Mouse (Mus musculus) MEL (cell line): Measurements from ENCODE around the gene Neurod2. TPM values are rescaled to one million over a fixed set of nuclear protein-coding genes. Genes with fewer than 3 reads are reported as not detected.

Experiments
- DNase-seq: peaks from one replicate; pipeline ENCODE4 v3.0.0; 2011; ENCODE audit warnings: low read depth, low spot score
- H3K27ac ChIP-seq: 2 replicates; pipeline ENCODE4 v1.5.1; 2012; ENCODE audit warnings: low read depth, mild to moderate bottlenecking, control low read depth, low read length, moderate library complexity; ENCODE audit not compliant: control insufficient read depth
- H3K27me3 ChIP-seq, 2 experiments: fragments of 150-350 bp in 1 of 2; sonication (generic) in 1 of 2; 2 replicates each; pipeline ENCODE4 v1.6.1; 2012; ENCODE audit warnings: low read length in 2 of 2, mild to moderate bottlenecking in 2 of 2, improper control_type of control experiment in 1 of 2, moderate library complexity in 1 of 2; ENCODE audit not compliant: insufficient read depth in 2 of 2, control insufficient read depth in 1 of 2
- H3K36me3 ChIP-seq, 2 experiments: 2 replicates each; pipeline ENCODE4 v1.6.1; 2012 to 2014; ENCODE audit warnings: low read length in 2 of 2, improper control_type of control experiment in 1 of 2, inconsistent platforms in 1 of 2, mild to moderate bottlenecking in 1 of 2; ENCODE audit not compliant: insufficient read depth in 2 of 2, control insufficient read depth in 1 of 2
- H3K4me1 ChIP-seq, 2 experiments: fragments of 150-350 bp in 1 of 2; sonication (generic) in 1 of 2; 2 replicates each; pipeline ENCODE4 v1.6.1; 2012; ENCODE audit warnings: low read length in 2 of 2, improper control_type of control experiment in 1 of 2, mild to moderate bottlenecking in 1 of 2; ENCODE audit not compliant: insufficient read depth in 2 of 2, control insufficient read depth in 1 of 2
- H3K4me3 ChIP-seq, 2 experiments: fragments of 150-350 bp in 1 of 2; sonication (generic) in 1 of 2; 2 replicates each; pipeline ENCODE4 v1.5.1; 2012; ENCODE audit warnings: low read depth in 2 of 2, low read length in 2 of 2, mild to moderate bottlenecking in 2 of 2, moderate library complexity in 2 of 2, control low read depth in 1 of 2, improper control_type of control experiment in 1 of 2; ENCODE audit not compliant: control insufficient read depth in 1 of 2, insufficient read depth in 1 of 2
- H3K79me2 ChIP-seq: 2 replicates; pipeline ENCODE4 v1.6.1; 2012; ENCODE audit warnings: mild to moderate bottlenecking, low read length, moderate library complexity; ENCODE audit not compliant: control insufficient read depth, poor library complexity, insufficient read depth
- H3K9ac ChIP-seq: 2 replicates; pipeline ENCODE4 v1.6.1; 2012; ENCODE audit warnings: low read depth, mild to moderate bottlenecking, control low read depth, low read length, moderate library complexity; ENCODE audit not compliant: control insufficient read depth, poor library complexity, severe bottlenecking
- H3K9me3 ChIP-seq: fragments of 150-350 bp; sonication (generic); replicated peaks from 2 replicates; pipeline ENCODE4 v1.6.1; 2012; ENCODE audit warnings: mild to moderate bottlenecking, low read length, improper control_type of control experiment, moderate library complexity; ENCODE audit not compliant: insufficient read depth
- BHLHE40 ChIP-seq: IDR thresholded peaks from 2 replicates; pipeline ENCODE4 v1.6.1; 2012; ENCODE audit warnings: low read depth, mild to moderate bottlenecking, inconsistent platforms, low read length, improper control_type of control experiment, borderline replicate concordance
- CHD2 ChIP-seq: IDR thresholded peaks from 2 replicates; pipeline ENCODE4 v1.6.1; 2011; ENCODE audit warnings: low read length, improper control_type of control experiment
- CTCF ChIP-seq, 3 experiments: IDR thresholded peaks in 2 of 3; conservative IDR thresholded peaks in 1 of 3; 2 replicates each; pipeline ENCODE4 v1.5.1; 2011 to 2012; ENCODE audit warnings: low read length in 3 of 3, low read depth in 2 of 3, mild to moderate bottlenecking in 2 of 3, improper control_type of control experiment in 1 of 3, inconsistent platforms in 1 of 3, mixed read lengths in 1 of 3, moderate library complexity in 1 of 3; ENCODE audit not compliant: control insufficient read depth in 1 of 3, insufficient read depth in 1 of 3, poor library complexity in 1 of 3, severe bottlenecking in 1 of 3
- ELF1 ChIP-seq: IDR thresholded peaks from 2 replicates; pipeline ENCODE4 v1.6.1; 2014; ENCODE audit warnings: low read depth, mild to moderate bottlenecking, inconsistent platforms, low read length, improper control_type of control experiment, moderate library complexity
- EP300 ChIP-seq, 2 experiments: IDR thresholded peaks; 2 replicates each; pipeline ENCODE4 v1.6.1; 2011; ENCODE audit warnings: improper control_type of control experiment in 2 of 2, low read length in 2 of 2, low read depth in 1 of 2, mild to moderate bottlenecking in 1 of 2
- ETS1 ChIP-seq: IDR thresholded peaks from 2 replicates; pipeline ENCODE4 v1.6.1; 2012; ENCODE audit warnings: low read depth, mild to moderate bottlenecking, inconsistent platforms, low read length, improper control_type of control experiment, moderate library complexity
- MAFK ChIP-seq: IDR thresholded peaks from 2 replicates; pipeline ENCODE4 v1.6.1; 2011; ENCODE audit warnings: low read depth, mild to moderate bottlenecking, low read length, improper control_type of control experiment, borderline replicate concordance
- MXI1 ChIP-seq: IDR thresholded peaks from 2 replicates; pipeline ENCODE4 v1.6.1; 2011; ENCODE audit warnings: mild to moderate bottlenecking, low read depth, low read length, improper control_type of control experiment
- NRF1 ChIP-seq: IDR thresholded peaks from 2 replicates; pipeline ENCODE4 v1.6.1; 2014; ENCODE audit warnings: low read depth, mild to moderate bottlenecking, inconsistent platforms, low read length, improper control_type of control experiment, moderate library complexity; ENCODE audit not compliant: poor library complexity, insufficient read depth, severe bottlenecking
- POLR2A ChIP-seq, 2 experiments: IDR thresholded peaks; 2 replicates each; pipeline ENCODE4 v1.6.1; 2011 to 2012; ENCODE audit warnings: low read length in 2 of 2, mild to moderate bottlenecking in 2 of 2, control low read depth in 1 of 2, improper control_type of control experiment in 1 of 2, low read depth in 1 of 2, moderate library complexity in 1 of 2; ENCODE audit not compliant: control insufficient read depth in 1 of 2, insufficient read depth in 1 of 2, poor library complexity in 1 of 2
- POLR2AphosphoS5 ChIP-seq: IDR thresholded peaks from 2 replicates; pipeline ENCODE4 v1.6.1; 2012; ENCODE audit warnings: low read depth, borderline replicate concordance, mild to moderate bottlenecking, inconsistent platforms, low read length, moderate library complexity, mixed read lengths
- RAD21 ChIP-seq: IDR thresholded peaks from 2 replicates; pipeline ENCODE4 v1.6.1; 2011; ENCODE audit warnings: mild to moderate bottlenecking, low read depth, low read length, improper control_type of control experiment
- RCOR1 ChIP-seq: IDR thresholded peaks from 2 replicates; pipeline ENCODE4 v1.6.1; 2012; ENCODE audit warnings: low read depth, mild to moderate bottlenecking, inconsistent platforms, low read length, improper control_type of control experiment
- SIN3A ChIP-seq: IDR thresholded peaks from 2 replicates; pipeline ENCODE4 v1.6.1; 2012; ENCODE audit warnings: low read length, improper control_type of control experiment, inconsistent platforms
- SMC3 ChIP-seq: IDR thresholded peaks from 2 replicates; pipeline ENCODE4 v1.6.1; 2011; ENCODE audit warnings: low read depth, low read length, improper control_type of control experiment
- TBP ChIP-seq: IDR thresholded peaks from 2 replicates; pipeline ENCODE4 v1.8.0; 2011; ENCODE audit warnings: low read depth, low read length, improper control_type of control experiment
- UBTF ChIP-seq: IDR thresholded peaks from 2 replicates; pipeline ENCODE4 v1.6.1; 2012; ENCODE audit warnings: low read depth, mild to moderate bottlenecking, inconsistent platforms, low read length, improper control_type of control experiment, moderate library complexity, borderline replicate concordance; ENCODE audit not compliant: insufficient read depth
- USF2 ChIP-seq, 2 experiments: IDR thresholded peaks; 2 replicates each; pipeline ENCODE4 v1.6.1; 2011 to 2012; ENCODE audit warnings: improper control_type of control experiment in 2 of 2, low read length in 2 of 2, borderline replicate concordance in 1 of 2, inconsistent platforms in 1 of 2, low read depth in 1 of 2, mild to moderate bottlenecking in 1 of 2; ENCODE audit not compliant: insufficient read depth in 1 of 2
- ZC3H11A ChIP-seq: IDR thresholded peaks from 2 replicates; pipeline ENCODE4 v1.6.1; 2012; ENCODE audit warnings: low read depth, mild to moderate bottlenecking, inconsistent platforms, low read length, improper control_type of control experiment
- polyA plus RNA-seq, 2 experiments: library from polyadenylated mRNA; stranded (reverse) in 1 of 2; unstranded in 1 of 2; fragments of >175 nt in 1 of 2; fragments of >200 nt in 1 of 2; gene quantifications; 2 replicates each; pipeline versions ENCODE4 v1.2.1 to v1.2.4; 2012; ENCODE audit warnings: low replicate concordance in 2 of 2, low read depth in 1 of 2; ENCODE audit not compliant: insufficient read length in 2 of 2, insufficient read depth in 1 of 2, missing spikeins in 1 of 2
- total RNA-seq: library from RNA; depleted of rRNA; stranded (reverse); fragments of 300-350 nt; gene quantifications from 2 replicates; pipeline ENCODE4 v1.2.3, GENCODE M21; 2012

Neurod2 gene
- total and polyA plus RNA-seq, 3 experiments, result not detected

DNA sequence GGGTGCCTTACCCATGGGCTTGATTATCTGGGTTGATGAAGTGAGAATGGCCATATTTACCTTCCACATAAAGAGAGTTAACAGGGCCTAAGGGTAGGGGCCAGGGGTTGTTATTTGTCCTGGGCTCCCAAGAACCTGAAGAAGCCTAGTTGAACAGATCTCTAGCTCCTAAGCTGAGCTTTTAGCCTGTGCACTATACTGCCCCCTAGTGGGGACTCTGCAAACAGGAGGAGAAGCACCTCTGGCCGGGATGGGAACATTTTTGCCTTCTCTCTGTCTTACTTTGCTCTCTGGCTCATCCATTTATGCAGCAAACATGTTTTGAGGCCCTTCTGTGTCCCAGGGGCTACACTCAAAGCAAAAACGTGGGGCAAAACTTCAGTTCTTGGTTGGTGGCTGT lies 43.0 kb upstream of the Neurod2 start:
- TF ChIP-seq BHLHE40, result 0 out of 2 replicates have a peak, but pooled peaks have one; percentile 11
- no peak for TF ChIP-seq UBTF
- peak; percentile 32; the same call in 1 of the 2 replicates for TF ChIP-seq ZC3H11A
- peak; percentile 58 for TF ChIP-seq RAD21
- TF ChIP-seq SMC3, result peak; percentile 81
- no peak for TF ChIP-seq MAFK
- peak; percentile 94 to 100 (median 95) for TF ChIP-seq CTCF (IDR thresholded peaks at IDR 0.05 in 2 of 3, conservative IDR thresholded peaks at IDR 0.05 in 1 of 3; ENCODE audit: control insufficient read depth in 1 of 3, insufficient read depth in 1 of 3, low read depth in 2 of 3, low read length in 3 of 3, poor library complexity in 1 of 3, severe bottlenecking in 1 of 3)
- no peak overlapping the region for H3K9ac ChIP-seq
- peaks cover 0 to 2% of the 10 kb centered on the region in 2 experiments; a peak in 2 of 4 replicates for H3K36me3 ChIP-seq
- H3K4me3 ChIP-seq, result no peak overlapping the region
- H3K27me3 ChIP-seq, result no peaks in the 10 kb centered on the region
- no peaks in the 10 kb centered on the region for H3K4me1 ChIP-seq
- no peaks in the 10 kb centered on the region for H3K9me3 ChIP-seq
- peak; percentile 84 for DNase-seq
- H3K27ac ChIP-seq, result no peak overlapping the region
- no peaks in the 10 kb centered on the region; the same call in 1 of the 2 replicates for H3K79me2 ChIP-seq

DNA sequence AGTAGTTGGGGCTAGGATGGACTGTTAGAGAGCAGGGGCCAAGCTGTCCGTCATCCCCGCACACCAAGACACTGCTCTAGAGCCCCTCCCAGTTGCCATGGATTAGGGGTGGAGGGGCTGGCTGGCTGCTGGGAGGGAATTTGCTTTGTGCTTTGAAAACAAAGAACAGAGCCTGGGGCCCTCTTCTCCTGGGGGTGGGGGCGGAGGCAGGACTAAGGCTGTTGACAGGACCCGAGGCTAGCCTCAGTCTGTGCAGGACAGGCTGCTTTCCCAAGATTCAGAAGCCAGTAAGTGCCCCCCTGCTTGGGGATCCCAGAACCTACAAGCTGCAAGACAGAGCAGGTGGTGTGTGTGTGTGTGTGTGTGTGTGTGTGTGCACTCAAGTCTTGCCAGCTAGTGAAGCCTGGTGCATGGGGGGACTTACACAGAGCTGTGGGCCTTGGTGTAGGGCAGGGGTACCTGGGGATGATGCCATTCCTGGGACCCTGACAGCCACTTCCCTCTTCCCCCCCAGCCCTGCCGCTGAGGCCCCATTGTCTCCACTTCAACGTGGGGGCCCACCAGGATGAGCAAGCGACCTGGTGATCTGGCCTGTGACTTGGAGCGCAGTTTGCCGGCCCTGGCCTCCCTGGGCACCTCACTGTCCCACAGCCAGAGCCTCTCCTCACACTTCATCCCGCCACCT lies 42.2 kb upstream of the Neurod2 start:
- TF ChIP-seq TBP (no peak), ETS1 (no peak), POLR2A (IDR thresholded peaks at IDR 0.05; ENCODE audit: control insufficient read depth in 1 of 2, insufficient read depth in 1 of 2, low read depth in 1 of 2, low read length in 2 of 2, poor library complexity in 1 of 2) (no peak), MXI1 (no peak), RAD21 (no peak), EP300 (IDR thresholded peaks at IDR 0.05; ENCODE audit: low read depth in 1 of 2, low read length in 2 of 2) (no peak), POLR2AphosphoS5 (no peak), BHLHE40 (no peak), NRF1 (no peak), RCOR1 (no peak), ELF1 (no peak), CHD2 (no peak), SIN3A (no peak), ZC3H11A (no peak), USF2 (IDR thresholded peaks at IDR 0.05; ENCODE audit: borderline replicate concordance in 1 of 2, insufficient read depth in 1 of 2, low read depth in 1 of 2, low read length in 2 of 2) (no peak)
- Histone ChIP-seq H3K27ac (no peak overlapping the region), H3K4me3 (no peak overlapping the region), H3K79me2 (no peaks in the 10 kb centered on the region; the same call in 1 of the 2 replicates), H3K9ac (no peak overlapping the region), H3K9me3 (no peaks in the 10 kb centered on the region), H3K36me3 (peaks cover 0 to 2% of the 10 kb centered on the region in 2 experiments; a peak in 2 of 4 replicates), H3K27me3 (no peaks in the 10 kb centered on the region), H3K4me1 (no peaks in the 10 kb centered on the region)
- DNase-seq, result no peak
